Mouse (Mus musculus) ES-E14 (cell line): ENCODE measurements around the gene Foxp1. TPM values are rescaled to one million over a fixed set of nuclear protein-coding genes. Genes with fewer than 3 reads are reported as not detected.

Source experiments
- DNase-seq: peaks from one replicate; pipeline ENCODE4 v3.0.0-alpha.2; 2013; ENCODE audit warnings: low read depth, low spot score
- H3K27ac ChIP-seq: 2 replicates; pipeline ENCODE4 v1.5.1; 2012; ENCODE audit warnings: low read depth, mild to moderate bottlenecking, low read length, moderate library complexity, mixed read lengths; ENCODE audit not compliant: poor library complexity, insufficient read depth, severe bottlenecking
- H3K36me3 ChIP-seq: 2 replicates; pipeline ENCODE4 v1.6.1; 2012; ENCODE audit warnings: mild to moderate bottlenecking, low read length, moderate library complexity, mixed read lengths; ENCODE audit not compliant: control insufficient read depth, poor library complexity, insufficient read depth, severe bottlenecking
- H3K4me1 ChIP-seq, 2 experiments: fragments of 150-350 bp in 1 of 2; sonication (generic) in 1 of 2; 2 replicates each; pipeline ENCODE4 v1.6.1; 2012; ENCODE audit warnings: low read length in 2 of 2, mild to moderate bottlenecking in 1 of 2, mixed read lengths in 1 of 2; ENCODE audit not compliant: control insufficient read depth in 2 of 2, insufficient read depth in 2 of 2, poor library complexity in 1 of 2
- H3K4me3 ChIP-seq, 2 experiments: fragments of 150-350 bp in 1 of 2; sonication (generic) in 1 of 2; 2 replicates each; pipeline ENCODE4 v1.5.1; 2012; ENCODE audit warnings: low read length in 2 of 2, low read depth in 1 of 2, mild to moderate bottlenecking in 1 of 2, mixed read lengths in 1 of 2; ENCODE audit not compliant: insufficient read depth in 1 of 2, poor library complexity in 1 of 2, severe bottlenecking in 1 of 2
- H3K9ac ChIP-seq: 2 replicates; pipeline ENCODE4 v1.6.1; 2012; ENCODE audit warnings: low read depth, mild to moderate bottlenecking, low read length, mixed read lengths; ENCODE audit not compliant: poor library complexity, insufficient read depth, severe bottlenecking
- H3K9me3 ChIP-seq: fragments of 150-350 bp; sonication (generic); 2 replicates; pipeline ENCODE4 v1.6.1; 2012; ENCODE audit warnings: low read depth, mild to moderate bottlenecking, low read length; ENCODE audit not compliant: control insufficient read depth, insufficient read depth
- CHD2 ChIP-seq: IDR thresholded peaks from 2 replicates; pipeline ENCODE4 v1.6.1; 2014; ENCODE audit warnings: mild to moderate bottlenecking, low read depth, low read length, inconsistent platforms
- HCFC1 ChIP-seq: IDR thresholded peaks from 2 replicates; pipeline ENCODE4 v1.6.1; 2012; ENCODE audit warnings: low read length, inconsistent platforms, borderline replicate concordance; ENCODE audit not compliant: insufficient read depth
- MAFK ChIP-seq: IDR thresholded peaks from 2 replicates; pipeline ENCODE4 v1.6.1; 2014; ENCODE audit warnings: mild to moderate bottlenecking, low read depth, low read length, inconsistent platforms; ENCODE audit not compliant: insufficient read depth
- ZC3H11A ChIP-seq: IDR thresholded peaks from 2 replicates; pipeline ENCODE4 v1.6.1; 2012; ENCODE audit warnings: low read depth, mild to moderate bottlenecking, inconsistent platforms, low read length, borderline replicate concordance
- ZNF384 ChIP-seq: IDR thresholded peaks from 2 replicates; pipeline ENCODE4 v1.6.1; 2012; ENCODE audit warnings: low read depth, low read length, inconsistent platforms
- in situ Hi-C, 2 experiments: fragments of 600-800 bp; cut with MboI; formaldehyde crosslinking; loops; one replicate each; pipeline ENCODE4 v1.15.1; 2025; ENCODE audit warnings: low sequenced_read_pairs in 2 of 2, inconsistent platforms in 1 of 2; ENCODE audit not compliant: unreplicated experiment in 2 of 2
- total RNA-seq: library from RNA; depleted of rRNA; stranded (reverse); fragments of 300-350 nt; gene quantifications from 2 replicates; pipeline ENCODE4 v1.2.3, GENCODE M21; 2012

Gene Foxp1
- total RNA-seq, 1 experiment: 70.0 TPM

DNA sequence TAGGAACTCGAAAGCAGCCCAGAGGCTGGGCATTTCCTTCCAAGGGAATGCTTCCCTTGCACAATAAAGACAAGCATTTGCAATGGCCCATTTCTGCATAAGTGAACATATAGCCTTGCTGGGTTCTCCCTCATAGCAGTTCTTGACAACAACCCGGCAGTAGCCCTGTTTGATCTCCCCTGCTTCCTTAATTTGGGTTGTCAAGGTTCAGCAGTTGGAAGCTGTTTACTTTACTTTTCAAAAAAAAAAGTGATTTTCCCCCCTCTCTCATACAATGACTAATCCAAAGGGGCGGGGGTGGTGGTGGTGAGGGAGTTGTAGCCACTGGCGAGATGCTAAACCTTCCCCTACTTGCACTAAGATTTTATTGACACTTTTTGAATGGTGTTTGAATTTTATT is 3.5 kb downstream of the Foxp1 start:
- H3K4me3 ChIP-seq: no peak overlapping the region
- H3K36me3 ChIP-seq: no peaks in the 10 kb centered on the region
- H3K9me3 ChIP-seq: no peaks in the 10 kb centered on the region
- no peaks in the 10 kb centered on the region; a peak in 1 of 4 replicates for H3K4me1 ChIP-seq
- H3K9ac ChIP-seq: no peak overlapping the region
- in situ Hi-C loops: no loop called here
- DNase-seq: no peak
- no peak overlapping the region for H3K27ac ChIP-seq
- TF ChIP-seq ZC3H11A (no peak), ZNF384 (no peak)

DNA sequence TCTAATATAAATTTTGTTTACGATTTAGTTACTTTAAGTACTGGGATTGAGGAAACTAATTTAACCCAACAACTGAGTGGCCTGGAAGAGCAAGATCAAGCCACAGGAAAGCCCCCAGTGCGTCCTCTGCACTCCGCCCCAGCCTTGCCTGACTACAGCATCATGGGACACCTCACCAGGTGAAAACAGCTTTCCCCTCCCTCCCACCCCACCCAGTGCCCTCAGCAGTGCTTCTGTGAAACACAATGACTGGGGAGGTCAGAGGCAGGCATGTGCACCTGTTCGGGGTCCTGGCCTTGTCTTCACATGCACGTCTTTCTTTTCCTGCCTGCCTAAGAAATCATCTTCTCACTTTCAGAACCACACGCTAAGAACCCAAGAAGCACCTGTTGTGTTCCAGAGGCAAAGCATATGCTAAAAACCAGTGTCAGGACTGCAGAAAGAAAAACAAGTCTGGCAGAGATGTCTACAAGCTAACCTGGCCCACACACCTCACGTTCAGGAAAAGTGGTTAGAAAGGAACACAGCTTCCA is 6.8 kb downstream of the Foxp1 start:
- no peaks in the 10 kb centered on the region; a peak in 1 of 4 replicates for H3K4me1 ChIP-seq
- DNase-seq: no peak
- in situ Hi-C loops: no loop called here
- H3K9me3 ChIP-seq: no peaks in the 10 kb centered on the region
- H3K9ac ChIP-seq: no peak overlapping the region
- TF ChIP-seq CHD2: no peak
- TF ChIP-seq ZNF384: no peak
- no peak for TF ChIP-seq ZC3H11A
- no peak for TF ChIP-seq HCFC1
- TF ChIP-seq MAFK: no peak
- H3K27ac ChIP-seq: no peak overlapping the region
- H3K36me3 ChIP-seq: no peaks in the 10 kb centered on the region
- H3K4me3 ChIP-seq: no peak overlapping the region

DNA sequence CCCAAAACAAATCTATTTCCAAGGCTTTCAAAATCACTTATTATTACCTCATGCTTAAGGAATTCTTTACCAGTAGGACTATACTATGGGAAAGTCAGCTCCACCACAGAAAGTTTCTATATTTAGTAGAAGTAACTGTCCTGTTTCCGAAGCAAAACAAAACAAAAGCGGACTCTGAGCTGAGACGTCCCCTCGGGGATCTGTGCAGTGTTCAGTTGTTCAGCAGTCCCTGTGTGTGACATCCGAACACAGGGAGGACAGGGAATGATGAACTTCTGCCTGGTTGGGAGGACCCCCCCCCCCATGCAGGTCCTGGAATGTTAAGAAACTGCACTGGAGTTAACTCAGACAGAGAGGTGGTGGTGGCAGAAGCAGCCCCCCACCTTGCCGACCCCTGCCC is 10.7 kb downstream of the Foxp1 start:
- no peak for TF ChIP-seq MAFK
- TF ChIP-seq CHD2: no peak
- TF ChIP-seq ZNF384: no peak
- TF ChIP-seq ZC3H11A: no peak
- no peak for TF ChIP-seq HCFC1
- H3K9ac ChIP-seq: no peak overlapping the region
- H3K9me3 ChIP-seq: no peaks in the 10 kb centered on the region
- no peak overlapping the region for H3K4me3 ChIP-seq
- H3K4me1 ChIP-seq: no peaks in the 10 kb centered on the region; a peak in 1 of 4 replicates
- in situ Hi-C loops: no loop called here
- DNase-seq: no peak
- H3K27ac ChIP-seq: no peak overlapping the region
- H3K36me3 ChIP-seq: no peaks in the 10 kb centered on the region

DNA sequence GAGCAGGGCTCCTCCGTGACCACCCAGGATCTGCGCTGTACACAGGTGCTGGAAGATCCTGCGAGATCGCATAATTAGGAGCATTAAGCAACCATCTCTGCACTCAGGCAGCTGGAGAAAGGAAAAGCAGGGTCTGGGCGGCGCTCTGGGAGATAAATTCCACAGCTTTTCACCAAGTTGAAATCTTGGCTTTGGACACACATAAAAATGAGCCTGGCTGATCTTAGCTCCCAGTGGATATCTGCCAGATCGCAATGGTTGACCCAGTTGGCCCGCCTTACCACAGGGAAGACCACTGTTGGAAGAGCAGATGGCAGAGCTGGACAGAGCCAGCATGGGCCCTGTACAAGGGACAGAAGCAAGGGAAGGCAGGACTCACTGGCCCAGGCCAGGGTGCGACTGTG is 13.3 kb downstream of the Foxp1 start:
- TF ChIP-seq ZNF384 (no peak), MAFK (no peak), ZC3H11A (no peak)
- in situ Hi-C loops: no loop called here
- Histone ChIP-seq H3K4me1 (no peaks in the 10 kb centered on the region; a peak in 1 of 4 replicates), H3K4me3 (no peak overlapping the region), H3K9me3 (no peaks in the 10 kb centered on the region), H3K9ac (no peak overlapping the region), H3K27ac (no peak overlapping the region), H3K36me3 (no peaks in the 10 kb centered on the region)
- no peak for DNase-seq

DNA sequence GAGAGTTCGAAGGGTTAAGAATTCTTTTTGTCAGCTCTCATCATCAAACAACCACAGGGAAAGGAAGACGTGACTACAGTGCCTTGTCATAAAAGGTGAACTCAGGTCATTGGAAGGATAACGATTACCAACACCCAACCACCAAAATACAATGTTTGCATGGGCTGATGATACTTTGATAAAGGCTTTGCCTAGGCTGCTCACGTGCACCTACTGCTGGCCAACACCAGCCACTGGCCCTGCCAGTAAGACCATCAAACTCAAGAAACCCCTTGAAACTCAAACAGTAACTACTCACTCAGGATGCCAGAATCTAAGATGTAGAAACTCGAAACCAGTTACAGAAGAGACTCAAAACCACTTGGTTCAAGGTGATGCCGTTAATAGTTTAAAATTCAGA is 15.7 kb downstream of the Foxp1 start:
- TF ChIP-seq MAFK: no peak
- TF ChIP-seq ZNF384: no peak
- TF ChIP-seq HCFC1: no peak
- TF ChIP-seq CHD2: no peak
- TF ChIP-seq ZC3H11A: no peak
- H3K36me3 ChIP-seq: no peaks in the 10 kb centered on the region
- in situ Hi-C loops: no loop called here

More for the DNA sequence above, 15.7 kb downstream of the Foxp1 start:
- DNase-seq: no peak
- H3K4me3 ChIP-seq: no peak overlapping the region
- H3K9ac ChIP-seq: no peak overlapping the region
- no peak overlapping the region for H3K27ac ChIP-seq
- no peaks in the 10 kb centered on the region for H3K4me1 ChIP-seq
- H3K9me3 ChIP-seq: no peaks in the 10 kb centered on the region
